Mouse (Mus musculus) embryo, embryonic 11 days (tissue): ENCODE measurements around the gene Lrrc8b.
A peak's percentile ranks its signal among the peaks of the same experiment; 100 is the strongest.

Experiments used
- DNase-seq: peaks from one replicate; pipeline ENCODE4 v3.0.0-alpha.2; 2015

The Lrrc8b gene

DNA sequence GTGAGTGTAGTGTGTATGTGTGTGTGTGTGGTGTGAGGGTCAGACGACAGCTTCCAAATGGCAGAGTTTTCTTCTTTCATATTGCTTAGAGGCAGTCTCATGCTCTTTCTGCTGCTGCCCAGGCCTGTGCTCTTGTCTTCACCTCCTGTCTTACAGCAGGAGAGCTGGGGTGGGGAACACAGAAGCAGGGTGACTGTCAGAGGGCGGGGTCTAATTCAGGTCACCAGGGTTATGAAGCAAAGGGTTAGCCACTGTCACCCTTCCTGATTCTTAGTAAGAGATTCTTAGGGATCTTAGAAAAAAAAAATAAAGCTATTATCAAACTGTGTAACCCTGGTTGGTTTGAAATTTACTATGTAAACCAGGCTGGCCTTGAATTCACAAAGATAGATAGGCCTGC lies 10.0 kb downstream of the Lrrc8b start:
- DNase-seq = no peak

DNA sequence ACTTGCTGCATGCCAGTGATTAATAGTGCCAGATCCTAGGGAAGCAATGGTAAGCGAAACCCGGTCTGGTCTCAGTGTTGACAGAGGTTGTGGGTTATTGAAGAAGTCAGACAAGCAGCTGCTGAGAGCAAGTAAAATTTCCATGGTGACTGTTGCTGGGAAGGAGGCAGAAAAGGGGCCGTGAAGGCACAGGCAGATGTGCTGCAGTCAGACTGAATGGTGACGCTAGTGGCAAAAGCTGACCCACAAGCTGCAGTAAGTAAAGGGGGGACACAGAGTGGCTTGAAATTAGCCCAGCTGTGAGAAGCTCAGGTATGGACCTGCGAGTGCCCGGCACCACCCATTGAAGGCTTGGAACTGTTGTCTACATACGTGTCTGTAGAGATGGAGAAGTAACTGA lies 11.8 kb downstream of the Lrrc8b start:
- DNase-seq = no peak

DNA sequence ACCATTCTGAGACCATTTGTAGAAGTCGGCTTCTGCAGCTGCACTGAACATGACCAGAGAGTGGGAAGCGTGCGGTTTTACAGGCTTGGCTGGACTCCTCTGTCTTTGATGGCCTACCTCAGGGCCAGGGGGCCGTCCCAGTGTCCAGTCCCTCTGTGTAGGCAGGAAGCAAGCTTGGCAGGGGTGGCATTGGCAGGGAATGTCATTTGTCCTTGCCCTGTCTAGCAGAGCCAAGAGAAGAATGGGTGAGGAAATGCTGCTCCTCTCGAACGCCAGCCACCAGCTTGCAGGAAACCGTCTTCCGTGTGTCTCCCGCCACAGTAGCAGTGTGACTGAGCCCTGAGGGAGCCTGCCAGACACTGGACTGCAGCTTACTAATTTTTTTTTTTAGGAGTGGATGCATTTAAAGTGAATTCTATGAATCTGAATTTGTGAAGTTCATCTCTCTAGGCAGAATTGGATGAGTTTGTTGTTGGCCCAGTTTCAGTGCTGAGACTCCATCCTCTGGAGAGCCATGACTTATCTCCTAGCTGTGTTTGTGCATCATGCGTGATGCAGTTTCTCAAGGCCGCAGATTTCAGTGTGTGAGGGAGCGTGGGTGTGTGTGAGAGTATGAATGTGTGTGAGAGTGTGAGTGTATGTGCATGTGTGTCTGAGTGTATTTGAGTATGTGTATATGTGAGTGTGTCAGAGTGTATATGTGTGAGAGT lies 12.8 kb downstream of the Lrrc8b start:
- DNase-seq = no peak

DNA sequence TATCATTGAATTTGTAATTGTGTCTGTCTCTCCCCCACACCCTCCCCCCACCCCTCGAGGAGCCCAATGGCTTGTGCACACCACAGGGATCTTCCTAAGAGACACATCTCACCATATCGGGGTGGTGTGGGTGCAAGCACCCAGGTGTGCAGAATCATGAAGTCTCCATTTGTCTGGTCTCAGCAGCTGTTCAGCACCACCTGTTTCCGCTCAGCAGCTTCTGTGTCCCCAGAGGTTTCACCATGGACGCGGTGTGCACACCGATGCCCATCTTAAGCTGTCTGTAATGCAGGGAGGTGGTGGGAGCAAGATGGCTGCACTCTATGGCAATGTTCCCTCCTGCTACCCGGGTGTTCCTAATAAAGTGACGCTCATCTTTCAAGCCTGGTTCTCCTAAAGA lies 14.6 kb downstream of the Lrrc8b start:
- no peak for DNase-seq

DNA sequence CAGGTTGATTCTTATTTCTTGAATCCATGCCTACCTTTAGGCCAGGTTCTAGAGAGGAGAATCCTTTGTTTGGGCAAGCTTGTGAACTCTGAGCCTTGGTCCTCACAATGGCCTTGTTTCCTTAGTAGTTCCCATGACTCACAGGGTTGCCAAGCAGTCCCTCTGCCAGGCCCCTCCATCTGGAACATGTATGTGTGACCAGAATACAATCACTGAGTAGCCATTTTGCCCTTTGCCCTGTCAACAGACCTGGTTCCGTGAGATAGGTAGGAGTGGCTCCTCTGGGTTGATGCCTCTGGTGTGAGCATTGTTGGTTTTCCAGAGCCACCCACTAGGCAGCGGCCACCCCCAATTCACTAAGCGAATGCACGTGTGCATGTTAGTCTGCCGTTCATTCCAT lies 24.0 kb downstream of the Lrrc8b start:
- DNase-seq = no peak

DNA sequence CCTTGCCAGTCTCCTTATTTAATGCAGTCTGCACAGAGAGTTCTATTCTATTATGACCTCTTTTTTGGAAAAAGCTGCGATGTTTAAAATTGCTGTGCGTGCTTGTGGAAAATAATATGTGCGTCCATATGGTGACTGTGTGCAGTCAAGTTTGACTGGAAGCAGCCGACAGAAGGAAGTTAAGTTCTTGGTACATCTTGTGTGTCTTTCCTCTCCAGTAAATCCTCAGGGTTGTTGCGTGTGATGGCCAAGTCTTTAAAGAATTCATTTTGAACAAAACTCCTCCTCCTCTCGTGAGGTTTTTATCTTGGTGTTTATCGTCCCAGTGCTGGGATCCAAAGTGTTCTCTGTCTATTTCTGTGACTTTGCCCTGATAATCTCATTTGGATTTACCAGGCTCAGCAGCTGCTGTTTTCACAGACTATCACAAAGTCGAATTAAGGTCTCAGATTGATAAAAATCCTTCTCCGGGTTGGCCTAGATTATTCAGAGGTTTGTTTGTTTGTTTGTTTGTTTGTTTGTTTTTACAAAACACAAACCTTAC lies 25.5 kb downstream of the Lrrc8b start:
- no peak for DNase-seq

DNA sequence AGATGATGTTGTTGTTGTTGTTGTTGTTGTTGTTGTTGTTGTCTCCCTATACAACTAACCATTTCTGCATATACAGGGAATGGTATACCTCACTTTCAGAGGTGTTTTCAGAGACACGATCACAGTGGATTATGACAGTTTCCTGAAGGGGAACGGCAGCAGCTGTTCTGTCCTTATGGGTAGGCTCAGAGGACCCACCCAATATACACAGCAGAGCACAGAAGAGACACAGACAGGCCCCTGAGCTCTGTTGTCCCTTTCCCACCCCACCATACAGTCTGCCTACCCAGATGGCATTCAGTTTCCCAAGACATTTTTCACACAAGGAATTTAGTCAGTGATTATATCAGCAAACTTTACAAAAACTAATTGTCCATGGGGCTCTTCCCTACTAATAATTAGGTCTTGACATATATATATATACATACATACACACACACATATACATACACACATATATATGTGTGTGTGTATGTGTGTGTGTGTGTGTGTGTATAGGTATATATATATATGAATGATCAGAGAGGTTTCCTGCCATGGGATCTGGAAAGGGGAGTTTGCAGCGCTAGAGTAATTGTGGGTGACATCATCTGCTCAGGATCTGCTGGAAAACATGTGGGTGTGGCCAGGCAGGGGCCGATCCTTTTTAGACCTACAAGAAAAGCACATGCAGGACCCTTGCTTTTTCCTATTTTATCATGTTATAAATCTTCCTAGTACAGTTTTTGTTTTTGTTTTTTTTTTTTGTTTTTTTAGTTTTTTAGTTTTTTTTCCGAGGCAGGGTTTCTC lies 26.8 kb downstream of the Lrrc8b start:
- no peak for DNase-seq

DNA sequence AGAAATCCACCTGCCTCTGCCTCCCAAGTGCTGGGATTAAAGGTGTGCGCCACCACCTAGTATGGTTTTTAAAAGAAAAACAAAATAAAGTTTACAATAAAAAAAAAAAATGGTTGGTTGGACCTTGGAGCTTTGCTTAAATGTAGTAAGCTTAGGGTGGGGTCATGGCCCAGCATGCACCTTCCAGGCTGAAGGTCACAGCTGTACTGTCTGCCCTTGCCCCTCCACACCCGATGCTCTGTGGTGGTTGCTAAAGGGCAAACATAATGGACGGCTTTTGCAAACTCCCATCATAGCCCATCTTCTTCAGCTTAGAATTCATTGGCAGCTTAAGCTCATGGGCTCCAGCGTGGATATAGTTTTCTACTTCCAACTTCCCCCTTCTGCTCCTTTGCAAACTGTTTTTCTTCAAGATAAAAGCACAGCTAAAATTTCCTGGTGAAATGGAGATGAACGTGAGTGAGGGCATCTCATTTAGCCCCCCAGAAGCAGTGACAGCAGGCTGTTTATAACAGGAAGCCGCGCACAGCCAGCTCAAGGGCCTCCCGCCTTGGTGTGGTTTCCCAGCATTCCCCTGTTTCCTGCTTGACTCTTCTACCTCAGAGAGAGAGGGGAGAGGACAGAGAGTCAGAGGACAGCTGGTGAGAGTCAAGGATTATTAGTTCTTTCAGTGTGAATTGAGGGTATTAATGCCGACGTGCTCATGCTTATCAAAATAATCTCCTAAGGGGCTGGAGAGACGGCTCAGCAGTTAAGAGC lies 27.7 kb downstream of the Lrrc8b start:
- peak; percentile 14 for DNase-seq

DNA sequence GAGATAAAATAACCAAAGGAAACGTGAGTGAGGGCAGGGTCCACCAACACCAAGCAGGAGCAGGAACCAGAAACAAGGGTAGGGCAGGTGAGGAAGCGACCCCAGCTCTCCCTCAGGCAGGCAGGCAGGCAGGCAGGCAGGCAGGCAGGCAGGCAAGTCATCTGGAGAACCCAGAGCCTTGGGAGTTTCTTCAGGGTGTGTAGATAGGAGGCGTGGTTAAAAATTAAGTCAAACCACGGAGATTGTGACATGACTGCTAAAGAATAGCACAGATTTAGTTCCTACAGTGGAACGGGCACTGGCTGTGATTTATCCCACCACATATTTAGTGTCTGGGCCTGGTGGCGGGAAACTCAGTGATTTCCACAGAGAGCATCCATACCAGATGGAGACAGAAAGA lies 30.1 kb downstream of the Lrrc8b start:
- DNase-seq = no peak

DNA sequence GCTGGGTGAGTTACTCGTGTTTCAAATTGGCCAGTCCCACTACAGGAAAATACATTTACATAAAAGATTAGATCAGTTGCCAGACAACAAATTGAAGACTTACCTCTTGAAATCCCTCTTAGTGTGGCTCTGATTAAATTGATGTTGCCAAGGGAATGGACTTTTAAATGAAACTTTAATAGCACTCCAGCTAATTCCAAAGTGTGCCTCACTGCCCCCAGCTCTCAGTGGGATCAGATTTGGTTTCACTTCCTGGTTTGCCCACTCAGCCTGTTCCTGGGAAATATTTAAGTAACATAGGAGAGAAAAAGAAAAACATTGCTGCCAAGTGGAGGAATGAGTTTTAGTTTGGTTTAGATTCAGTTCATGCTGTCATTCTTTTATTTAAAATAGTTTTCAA lies 38.5 kb downstream of the Lrrc8b start:
- no peak for DNase-seq

DNA sequence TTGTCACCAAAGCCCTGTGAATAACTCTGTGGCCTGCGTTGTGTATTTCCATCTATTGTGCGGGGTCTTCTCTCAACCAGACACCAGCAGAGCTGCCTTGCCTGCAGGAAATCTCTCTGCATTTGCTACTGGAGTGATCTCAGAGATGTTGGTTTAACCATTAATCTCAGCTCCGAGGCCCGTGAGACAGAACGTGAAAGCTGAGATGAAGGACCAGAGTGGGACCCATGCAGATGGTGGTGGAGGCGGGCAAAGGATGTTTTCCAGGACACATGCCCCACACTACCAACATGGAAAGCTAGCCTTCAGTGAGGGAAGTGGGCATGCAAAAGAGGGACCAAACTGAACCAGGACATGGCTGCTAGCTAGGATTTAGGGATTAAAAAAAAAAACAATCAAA lies 43.5 kb downstream of the Lrrc8b start:
- DNase-seq = no peak

DNA sequence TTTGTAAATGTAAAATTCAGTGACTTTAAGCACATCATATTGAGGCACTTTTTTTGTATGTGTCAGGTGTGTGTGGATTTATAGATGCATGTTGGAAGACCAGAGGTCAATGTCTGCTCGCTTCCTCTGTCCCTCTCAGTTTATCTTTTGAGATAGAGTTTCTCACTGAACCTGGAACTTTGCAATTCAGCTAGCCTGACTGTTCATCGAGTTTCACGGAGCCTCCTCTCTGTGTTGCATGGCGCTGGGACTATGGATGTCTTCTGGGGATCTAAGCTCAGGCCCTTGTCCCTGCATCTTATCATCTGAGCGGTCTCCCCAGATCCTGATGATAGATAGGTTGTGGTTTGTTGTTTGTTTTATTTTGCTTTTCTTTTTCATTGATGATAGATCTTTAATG lies 45.0 kb downstream of the Lrrc8b start:
- DNase-seq = no peak

DNA sequence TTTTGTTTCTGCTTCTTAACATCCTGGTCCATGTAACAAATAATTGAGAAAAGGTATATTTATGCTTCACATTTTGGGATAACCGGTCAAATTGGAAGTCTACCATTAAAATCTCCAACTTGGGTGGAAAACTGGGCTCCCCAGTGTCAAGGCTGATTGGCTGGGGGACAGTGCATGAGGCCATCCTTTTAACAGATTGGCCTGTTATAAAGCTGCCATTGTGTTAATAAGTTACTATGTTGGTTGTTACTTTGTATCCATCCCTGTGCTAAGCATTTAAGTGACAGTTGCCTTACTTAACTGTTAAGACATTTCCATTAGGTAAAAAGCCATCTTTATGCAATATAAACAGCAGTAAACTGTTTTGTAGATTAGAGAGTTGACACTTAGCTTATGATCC lies 45.5 kb downstream of the Lrrc8b start:
- DNase-seq = no peak

DNA sequence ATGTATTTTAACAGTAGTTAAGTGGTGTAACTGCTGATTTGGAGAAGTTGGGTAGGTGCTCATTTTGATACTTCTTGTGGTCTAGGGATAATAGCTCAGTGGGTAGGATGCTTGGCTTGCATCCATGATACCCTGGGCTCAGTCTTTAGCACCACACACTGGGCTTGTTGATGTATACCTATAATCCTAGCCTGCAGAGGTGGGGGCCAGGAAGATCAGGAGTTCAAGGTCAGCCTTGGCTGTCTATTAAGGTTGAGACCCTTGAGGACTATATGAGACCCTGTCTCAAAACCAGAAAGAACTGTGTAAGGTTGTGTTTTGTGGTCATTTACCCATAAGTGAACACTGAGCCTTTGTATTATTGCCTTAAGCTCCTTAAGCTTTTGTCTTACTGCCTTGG lies 49.1 kb downstream of the Lrrc8b start:
- DNase-seq = no peak

DNA sequence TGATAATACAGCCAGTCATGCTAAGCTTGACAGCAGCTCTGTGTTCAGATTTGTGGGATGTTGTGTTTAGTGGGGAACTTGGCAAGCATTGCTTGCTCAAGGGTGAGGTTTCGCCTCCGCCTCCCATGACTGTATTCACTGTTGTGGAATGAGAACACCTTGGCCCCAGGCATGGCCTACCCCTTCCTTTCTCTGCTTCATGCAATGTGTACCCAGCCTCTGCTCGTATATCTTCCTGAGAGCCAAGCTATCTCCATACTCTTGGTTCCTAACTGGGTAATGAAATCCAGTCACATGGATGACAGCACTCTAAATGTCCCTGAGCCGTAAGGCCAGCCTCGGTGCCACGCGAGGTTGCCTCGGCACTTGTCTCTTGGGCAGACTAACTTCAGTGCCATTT lies 50.0 kb downstream of the Lrrc8b start:
- DNase-seq = no peak

DNA sequence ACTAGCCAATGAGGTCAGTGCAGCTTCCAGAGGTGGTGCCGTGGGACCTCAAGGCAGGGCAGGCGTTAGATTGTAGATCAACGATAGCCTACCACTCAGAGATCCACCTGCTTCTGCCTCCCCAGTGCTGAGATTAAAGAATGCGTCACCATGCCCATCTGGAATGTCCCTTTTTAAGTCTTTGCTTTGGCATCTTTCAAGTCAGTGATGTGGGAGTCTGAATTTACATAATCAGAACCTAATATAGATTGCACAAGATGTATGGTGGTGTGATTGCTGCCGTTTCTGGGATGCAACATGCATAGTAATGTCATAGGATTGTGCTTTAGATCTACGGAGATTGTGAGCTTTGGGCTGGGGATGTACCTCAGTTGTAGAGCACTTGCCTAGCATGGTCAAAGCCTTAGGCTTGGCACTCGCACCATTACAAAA lies 50.9 kb downstream of the Lrrc8b start:
- DNase-seq = no peak

DNA sequence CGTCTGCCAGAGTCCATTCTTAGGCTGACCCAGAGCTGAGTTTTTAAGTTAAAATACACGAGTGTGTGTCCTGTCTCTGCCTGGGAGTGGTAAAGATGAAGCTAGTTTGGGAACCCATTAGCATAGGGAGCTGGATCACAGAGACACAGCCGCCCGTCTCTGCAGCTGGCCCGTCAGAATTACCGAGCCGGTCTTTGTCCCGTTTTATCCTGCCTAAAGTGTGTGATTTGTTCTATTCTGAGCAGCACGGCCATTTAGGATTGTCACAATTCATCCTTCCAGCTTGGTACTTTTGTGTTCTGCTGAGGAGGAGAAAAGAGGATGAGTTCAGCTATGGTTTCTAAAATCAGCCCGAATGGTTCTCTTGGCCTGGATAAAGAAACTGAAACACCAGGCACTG lies 51.7 kb downstream of the Lrrc8b start:
- no peak for DNase-seq

DNA sequence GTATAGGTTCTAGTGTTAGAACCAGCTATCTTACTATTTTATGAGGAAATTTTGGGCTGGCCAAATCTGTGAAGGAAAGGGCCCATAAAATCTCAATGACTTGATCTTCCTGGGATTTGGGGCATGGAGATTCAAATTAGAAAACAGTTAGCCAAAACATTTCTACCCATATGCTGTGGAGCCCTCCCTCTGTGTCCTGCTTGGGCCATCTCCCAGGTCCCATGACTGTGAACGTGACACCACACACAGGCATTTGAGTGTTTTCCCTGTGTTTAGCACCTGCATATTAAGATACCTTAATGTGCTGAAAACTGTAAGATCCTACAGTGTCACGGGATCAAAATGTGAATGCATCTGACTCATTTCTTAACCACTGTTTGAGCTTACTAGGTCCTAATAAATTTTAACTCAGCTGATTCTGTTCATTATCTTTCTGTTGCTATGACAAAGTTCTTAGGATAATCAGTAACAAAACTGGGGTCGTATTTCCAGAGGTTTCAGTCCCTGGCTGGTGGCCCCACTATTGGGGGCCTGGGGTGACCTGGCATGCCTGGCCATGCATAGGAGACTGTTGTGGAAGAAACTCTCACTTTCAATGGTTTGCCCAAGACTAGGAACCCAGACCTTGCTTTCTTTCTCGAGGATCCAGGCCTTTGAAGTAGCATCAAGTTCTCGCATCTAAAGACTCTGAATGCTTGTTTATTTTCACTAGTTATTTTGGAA lies 57.6 kb downstream of the Lrrc8b start:
- DNase-seq = no peak

DNA sequence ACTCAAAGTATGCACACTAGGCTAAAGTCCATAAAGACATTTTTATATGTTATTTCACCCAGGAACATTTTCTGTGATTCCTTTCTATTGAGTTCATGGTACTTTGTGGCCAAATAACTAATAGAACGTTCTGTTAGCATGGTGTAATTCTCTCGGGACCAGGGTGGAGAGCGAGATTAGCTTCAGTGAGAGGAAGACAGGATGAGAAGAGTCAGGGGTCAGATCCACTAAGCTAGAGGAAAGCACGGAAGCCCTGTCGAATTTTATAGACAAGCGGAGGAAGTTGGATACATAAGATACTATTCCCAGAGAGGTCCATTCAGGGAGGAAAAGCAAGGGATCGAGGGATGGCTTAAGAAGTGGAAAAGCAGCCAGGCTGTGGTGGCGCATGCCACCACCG lies 62.0 kb downstream of the Lrrc8b start:
- DNase-seq = no peak

DNA sequence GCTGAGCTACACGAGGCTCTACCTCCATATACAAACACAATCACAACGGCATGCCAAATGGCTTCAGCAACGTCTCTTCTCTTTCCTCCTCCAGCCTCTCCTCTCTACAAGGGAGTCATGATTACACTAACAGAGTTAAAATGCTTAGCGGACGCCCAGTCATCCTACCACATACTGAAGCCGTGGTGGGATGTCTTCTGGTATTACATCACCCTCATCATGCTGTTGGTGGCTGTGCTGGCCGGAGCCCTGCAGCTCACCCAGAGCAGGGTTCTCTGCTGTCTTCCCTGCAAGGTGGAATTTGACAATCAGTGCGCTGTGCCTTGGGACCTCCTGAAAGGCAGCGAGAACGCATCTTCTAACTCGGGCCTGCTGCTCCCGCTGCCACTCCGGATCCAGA lies 64.1 kb downstream of the Lrrc8b start:
- DNase-seq = no peak

DNA sequence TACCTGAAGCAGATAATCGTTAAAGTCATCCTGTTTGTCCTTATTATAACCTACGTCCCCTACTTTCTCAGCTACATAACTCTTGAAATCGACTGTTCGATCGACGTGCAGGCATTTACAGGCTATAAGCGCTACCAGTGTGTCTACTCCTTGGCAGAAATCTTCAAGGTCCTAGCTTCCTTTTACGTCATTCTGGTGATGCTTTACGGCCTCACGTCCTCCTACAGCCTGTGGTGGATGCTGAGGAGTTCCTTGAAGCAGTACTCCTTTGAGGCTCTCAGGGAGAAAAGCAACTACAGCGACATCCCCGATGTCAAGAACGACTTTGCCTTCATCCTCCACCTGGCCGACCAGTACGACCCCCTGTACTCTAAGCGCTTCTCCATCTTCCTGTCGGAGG lies 65.0 kb downstream of the Lrrc8b start:
- DNase-seq = no peak

DNA sequence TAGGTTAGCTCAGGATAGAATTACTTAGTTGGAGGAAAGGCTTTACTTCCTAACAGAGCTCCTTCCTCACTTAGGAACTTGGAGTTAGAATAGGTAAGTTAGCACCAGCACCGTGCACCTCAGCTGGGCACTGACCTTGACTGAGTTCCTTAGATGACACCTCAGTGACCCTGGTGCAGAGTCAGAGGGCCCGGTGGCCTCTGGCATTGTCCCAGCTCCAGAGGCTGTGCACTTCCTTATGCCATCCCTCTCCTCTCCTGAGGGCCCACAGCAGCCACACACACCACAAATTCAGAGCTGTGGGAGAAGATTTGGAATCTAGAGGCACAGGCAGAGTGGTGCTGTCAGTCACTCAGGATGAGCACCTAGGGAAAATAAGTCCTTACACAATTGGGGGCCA lies 68.1 kb downstream of the Lrrc8b start:
- DNase-seq = no peak

DNA sequence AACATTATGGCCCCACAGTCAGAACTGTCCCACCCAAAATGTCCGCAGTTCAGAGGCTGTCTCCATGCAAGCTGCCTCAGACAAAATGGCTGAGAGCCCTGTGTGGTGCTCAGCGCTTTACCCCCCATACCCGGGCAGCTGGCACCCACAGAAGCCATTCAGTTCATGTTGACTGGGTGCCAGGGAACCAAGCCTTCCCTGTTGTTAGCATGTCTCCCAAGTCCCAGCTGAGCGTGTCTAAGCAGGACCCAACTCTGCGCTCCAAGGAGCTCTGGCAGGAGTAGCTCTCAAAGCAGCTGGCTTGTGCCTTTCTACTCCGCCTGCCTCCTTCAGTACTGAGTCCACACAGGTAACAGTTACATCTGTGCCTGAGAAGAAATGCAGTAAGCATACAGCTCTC lies 68.7 kb downstream of the Lrrc8b start:
- no peak for DNase-seq
